Mouse (Mus musculus) thymus, postnatal 14 days (tissue): Measurements from ENCODE around the gene Ninl.
"Not testable (repeated sequence)": the region's sequence is repeated elsewhere in the genome, so short reads cannot be mapped to it uniquely, and the experiment has no call there.

Experiments
- DNase-seq: peaks from one replicate; pipeline ENCODE4 v3.0.0; 2021

Gene Ninl

DNA sequence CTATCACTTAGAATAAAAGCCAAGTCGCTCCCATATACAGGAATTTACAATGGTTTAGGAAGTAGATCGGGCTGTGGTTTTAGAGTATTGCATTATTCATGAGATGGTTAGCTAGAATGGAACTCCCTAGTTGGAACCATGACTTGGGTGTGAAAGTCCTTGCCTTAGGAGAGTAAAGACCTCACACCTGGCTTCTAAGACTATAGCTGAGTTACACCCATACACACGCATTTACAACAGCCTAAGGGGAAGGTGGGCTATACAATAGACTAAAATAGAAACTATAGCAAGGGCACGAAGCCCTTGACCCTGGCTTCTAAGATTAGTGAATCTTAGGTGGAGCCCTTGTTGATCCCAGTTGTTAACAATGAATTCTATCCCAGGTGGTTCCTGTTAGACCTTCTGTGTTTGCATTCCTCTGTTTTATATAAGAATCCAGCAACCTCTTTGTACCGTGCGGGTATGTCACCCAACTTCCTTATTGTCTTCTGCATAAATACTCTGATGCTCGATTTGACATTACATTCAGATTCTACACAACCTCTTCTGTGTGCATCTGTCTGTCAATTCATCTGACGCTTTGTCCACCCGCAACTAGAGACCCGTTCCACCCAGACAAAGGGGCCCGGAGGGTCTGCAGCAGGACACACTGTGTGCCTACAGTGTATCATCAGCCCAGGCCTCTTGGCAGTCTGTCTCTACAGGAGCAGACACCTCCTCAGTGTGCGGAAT lies 91.1 kb downstream of the Ninl start:
- DNase-seq, result not testable (repeated sequence)

DNA sequence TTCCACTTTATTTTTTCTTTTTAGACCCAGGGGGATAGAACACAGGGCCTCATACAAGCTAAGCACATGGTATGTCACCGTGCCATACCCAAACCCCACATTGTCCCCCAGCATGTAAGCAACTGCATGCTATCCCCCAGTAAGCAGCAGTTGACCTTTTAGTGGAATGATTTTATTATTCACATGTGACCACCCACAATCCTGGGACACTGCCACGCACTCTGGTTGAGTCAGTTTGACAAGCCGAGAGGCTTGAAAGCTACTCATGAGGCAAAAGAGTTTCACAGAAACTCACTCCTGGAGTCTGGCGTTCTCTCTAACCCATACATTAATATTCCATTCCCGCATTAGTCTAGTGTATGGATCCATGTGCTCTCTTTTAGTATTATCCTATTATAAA lies 91.8 kb downstream of the Ninl start:
- DNase-seq, result not testable (repeated sequence)

DNA sequence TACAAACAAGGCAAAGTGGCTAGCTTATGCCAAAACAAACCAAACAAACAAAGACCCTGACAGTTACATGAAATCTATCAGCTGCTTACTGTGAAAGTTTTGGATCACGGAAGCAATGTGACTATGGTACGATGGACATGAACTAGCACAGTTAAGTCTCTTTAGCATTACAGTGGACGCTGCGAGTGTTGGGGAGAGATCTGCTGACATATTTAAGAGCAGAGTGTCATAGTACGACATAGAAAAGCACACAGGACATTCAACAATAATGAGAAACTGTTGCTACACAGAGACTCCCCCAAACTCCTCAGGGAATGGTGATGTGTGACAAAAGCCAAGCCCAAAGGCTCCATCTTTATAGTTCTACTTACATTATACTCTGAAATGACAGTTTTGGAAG lies 95.2 kb downstream of the Ninl start:
- no peak for DNase-seq

DNA sequence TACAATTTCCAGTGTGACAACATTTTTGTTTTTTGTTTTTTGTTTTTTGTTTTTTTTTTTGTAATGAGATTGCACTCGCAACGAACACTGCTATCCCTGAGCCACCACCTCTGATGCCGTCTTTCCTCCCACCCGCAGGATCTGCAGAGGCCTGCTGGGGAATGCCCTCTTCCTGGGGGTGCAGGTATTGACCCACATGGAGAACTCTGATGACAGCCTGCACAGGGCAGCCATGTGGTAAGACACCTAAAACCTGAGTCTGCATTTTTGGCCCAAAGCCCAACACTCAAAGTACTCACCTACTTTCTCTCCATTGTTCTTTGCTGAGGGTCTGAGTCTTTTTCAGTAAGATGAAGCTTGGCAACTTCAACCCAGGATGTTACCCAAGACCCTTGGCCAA lies 104.5 kb downstream of the Ninl start:
- no peak for DNase-seq

DNA sequence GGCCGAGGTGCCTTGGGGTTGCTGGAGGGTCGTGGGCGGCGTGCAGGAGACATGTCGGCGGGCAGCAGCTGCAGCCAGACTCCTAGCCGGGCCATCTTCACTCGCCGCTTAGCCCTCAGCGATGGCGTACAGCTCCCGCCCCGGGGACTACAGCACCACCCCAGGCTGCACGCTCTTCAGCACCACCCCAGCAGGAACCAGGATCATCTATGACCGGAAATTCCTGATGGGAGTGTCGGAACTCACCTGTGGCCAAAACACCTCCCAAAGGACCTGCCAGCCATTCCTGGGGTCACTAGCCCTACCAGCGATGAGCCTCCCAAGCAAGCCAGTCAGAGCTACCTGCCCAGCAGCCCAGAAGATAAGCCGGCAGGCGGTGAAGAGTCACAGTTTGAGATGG lies 105.7 kb downstream of the Ninl start:
- DNase-seq, result no peak

DNA sequence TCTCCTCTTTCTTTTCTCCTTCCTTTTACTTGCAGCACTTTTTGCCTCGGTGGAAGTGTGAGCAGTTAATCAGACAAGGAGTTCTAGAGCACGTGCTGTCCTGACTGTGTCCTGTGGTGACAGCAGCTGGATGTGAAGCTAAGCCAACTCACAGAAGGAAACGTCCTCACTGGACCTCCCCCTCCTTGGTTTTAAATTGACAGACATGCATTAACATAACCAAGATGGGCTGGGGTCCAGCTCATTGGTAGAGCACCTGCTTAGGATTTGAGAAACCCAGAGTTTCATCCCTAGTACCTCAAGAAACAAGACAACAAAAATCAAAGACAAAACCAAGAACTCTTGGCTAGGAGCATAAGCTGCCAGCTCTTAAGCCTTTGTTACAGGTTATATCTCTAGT lies 108.4 kb downstream of the Ninl start:
- DNase-seq, result no peak

DNA sequence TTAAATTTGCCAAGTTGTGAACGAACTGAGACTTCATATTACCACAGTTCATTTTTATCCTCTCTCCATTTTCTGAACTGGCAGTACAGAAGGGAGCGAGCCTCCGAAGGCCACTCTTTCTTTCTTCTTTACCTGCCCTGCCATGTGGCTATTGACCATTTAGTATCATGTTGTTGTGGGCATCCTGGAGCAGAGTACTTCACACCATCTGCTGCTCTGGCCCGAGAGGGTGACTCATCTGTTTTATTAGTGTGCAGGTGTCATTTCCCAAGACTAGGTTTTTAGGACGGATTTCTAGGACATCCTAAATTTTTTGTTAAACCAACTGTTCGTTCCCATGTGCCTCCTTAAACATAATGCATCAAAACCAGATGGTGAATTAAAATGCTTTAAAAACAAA lies 110.0 kb downstream of the Ninl start:
- no peak for DNase-seq

DNA sequence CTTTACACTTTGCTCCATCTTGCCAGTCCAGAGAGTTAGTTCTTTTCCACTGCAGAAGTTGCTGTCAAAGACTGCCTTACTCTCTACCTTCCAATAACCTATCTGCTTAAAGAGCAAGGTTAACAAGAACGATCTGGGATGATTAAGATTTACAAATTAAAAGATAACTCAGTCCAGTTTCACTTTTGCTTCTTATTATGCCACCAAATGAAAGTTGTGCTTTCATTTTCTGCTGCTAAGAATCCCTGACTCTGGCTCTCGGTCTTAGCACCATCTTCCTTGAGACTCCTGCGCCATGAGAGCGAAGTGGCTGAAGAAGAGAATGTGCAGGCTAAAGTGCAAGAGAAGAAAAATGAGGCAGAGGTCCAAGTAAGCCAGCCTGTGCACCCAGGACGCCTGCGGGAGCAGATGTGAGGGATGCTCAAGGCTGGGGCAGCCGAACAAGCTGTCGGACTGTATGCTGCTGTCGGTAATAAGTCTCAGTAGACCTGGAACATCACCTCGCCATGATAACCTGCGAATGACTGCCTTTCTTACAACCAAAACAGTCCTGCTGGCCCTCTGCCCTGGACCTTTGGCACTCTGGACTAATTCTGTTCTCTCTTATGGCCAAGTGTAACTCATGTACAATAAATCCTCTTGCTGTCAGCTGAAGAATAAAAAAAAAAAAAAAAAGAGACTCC lies 112.0 kb downstream of the Ninl start:
- no peak for DNase-seq

DNA sequence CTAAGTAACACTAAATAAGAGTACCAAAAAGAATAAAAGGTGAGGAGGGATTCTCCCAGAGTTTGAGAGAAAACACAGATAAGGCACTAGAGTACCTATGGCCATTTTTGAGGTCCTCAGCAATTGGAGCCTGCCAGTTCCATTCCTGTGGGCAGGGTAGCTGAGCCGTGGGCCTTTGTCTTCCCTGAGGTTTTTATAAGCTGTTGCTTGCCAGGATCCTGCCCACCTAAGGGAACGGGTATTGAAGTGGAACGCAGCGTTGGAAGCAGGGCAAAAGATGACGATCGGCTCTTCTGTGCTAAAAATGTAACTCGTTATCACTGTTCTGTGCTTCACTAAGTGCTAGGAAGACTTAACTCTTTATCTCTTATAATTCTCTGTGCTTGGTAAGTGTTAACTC lies 115.7 kb downstream of the Ninl start:
- DNase-seq, result no peak

DNA sequence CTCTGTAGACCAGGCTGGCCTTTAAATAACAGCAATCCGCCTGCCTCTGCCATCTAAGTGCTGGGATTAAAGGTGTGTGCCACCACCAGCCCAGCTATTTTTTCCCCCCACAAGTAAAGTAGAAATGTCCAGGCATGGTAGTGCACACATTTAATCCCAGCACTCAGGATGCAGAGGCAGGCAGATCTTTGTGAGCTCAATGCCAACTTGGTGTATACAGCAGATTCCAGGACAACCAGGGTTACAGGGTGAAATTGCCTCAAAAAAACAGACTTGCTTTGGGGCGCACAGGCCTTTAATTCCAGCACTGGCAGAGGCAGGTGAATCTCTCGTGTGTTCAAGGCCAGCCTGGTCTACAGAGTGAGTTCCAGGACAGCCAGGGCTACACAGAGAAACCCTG lies 116.2 kb downstream of the Ninl start:
- no peak for DNase-seq

DNA sequence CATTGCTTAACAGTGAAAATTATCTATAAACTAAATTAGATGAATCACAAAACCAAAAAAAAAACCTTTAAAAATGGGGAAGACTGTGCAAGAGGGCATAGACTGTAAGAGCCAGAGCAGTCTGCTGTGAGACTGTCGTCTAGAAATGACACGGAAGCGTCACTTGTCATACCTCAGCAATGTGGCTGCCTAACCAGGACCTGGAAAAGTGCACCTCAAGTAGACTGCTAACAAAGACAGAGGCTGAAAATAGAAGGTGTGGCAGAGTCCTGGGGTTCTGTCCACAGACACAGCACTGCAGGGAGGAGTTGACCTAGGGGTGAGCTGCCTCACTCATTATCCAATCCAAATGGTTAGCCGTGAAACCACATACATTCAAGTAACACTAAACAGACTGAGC lies 117.0 kb downstream of the Ninl start:
- DNase-seq, result no peak

DNA sequence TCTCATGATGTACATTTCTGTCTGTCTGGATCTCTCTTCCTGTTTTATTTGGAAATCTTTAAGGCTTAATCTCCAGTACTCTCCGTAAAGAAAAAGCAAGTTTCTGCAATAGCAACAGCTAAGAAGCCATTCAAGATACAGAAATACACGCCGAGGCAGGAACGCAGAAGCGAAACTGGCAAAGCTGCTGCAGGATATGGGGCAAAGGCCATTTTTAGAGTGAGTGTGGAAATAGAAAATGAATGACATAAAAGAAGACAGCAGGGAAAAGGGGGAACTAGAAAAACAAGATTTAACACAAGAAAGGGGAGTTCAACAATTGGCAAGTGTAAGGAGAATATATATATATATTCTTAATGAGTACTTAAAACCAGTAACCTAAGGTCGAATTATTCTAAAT lies 117.5 kb downstream of the Ninl start:
- no peak for DNase-seq

DNA sequence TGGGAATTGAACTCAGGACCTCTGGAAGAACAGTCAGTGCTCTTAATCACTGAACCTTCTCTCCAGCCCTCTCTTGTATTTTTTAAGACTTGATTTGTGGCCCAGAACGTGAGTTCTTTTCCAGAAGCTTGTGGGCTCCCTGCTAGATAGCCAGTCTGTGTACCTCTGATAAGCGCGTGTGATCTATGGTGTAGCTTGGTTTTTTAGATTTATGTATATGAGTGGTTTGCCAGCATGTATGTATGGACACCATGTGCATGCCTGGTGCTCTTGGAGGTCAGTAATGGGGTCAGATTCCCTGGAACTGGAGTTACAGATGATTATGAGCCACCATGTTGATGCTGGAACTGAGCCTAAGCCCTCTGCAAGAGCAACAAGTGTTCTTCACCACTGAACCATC lies 118.6 kb downstream of the Ninl start:
- no peak for DNase-seq

DNA sequence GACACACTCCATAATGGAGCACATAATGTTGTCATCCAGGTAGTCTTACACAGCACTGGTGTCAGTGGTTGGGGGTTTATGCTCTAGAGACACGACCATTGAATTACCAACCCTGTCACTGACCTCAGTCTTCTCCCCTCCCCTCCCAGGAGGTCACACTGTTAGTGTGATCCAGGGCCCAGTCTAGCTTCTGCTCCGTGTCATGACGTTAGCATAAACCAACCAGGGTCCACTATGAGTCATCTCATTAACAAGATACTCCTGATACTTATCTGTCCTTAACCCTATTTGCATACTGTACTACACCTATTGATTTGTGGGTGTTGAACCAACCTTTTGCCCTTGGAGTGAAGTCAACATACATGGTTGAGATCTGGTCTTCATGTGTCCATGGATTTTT lies 120.5 kb downstream of the Ninl start:
- DNase-seq, result no peak

DNA sequence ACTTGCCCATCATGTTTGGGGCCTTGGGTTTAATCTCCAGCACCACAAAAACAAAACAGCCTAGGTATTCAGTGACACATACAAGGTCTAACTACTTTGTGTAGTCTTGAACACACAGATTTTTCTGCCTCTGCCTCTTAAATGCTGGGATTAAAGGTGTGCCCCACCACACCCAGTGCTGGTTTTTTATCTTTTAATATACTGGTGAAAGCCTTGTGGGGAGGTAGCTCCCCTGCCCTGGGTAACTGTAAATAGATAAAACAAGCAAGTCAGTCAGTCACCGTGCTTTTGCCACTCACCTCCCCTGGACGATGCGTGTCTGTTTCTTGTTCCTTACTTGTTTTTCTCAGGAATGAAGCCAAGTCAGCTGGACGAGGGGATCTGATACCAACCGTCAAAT lies 123.4 kb downstream of the Ninl start:
- no peak for DNase-seq

DNA sequence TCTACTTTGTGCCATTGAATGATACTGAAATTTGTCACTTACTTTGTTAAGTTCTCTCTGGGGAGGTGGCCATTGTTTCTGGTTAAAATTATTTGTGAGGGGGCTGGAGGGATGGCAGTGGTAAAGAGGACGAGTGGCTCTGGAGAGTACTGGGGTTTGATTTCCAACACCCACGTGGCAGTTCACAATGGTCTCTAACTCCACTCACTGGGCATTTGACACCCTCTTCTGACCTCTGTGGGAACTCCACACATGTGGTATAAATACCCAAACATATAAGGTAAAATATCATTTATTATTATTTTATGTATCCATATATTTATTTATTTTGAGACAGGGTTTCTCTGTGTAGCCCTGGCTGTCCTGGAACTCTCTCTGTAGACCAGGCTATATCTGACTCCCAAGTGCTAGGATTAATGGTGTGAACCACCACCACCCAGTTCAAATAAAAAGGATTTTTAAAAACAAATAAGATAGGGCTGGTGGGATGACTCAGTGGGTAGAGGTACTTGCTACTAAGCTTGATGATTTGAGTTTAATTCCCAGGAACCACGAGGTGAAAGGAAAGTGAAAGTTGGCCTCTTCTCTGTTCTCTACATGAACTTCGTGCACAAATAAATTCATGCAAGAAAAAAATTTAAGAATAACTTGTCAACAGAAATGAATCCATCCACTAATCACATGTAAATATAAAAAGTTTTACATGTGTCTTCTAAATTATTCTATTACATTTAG lies 124.2 kb downstream of the Ninl start:
- DNase-seq, result no peak

DNA sequence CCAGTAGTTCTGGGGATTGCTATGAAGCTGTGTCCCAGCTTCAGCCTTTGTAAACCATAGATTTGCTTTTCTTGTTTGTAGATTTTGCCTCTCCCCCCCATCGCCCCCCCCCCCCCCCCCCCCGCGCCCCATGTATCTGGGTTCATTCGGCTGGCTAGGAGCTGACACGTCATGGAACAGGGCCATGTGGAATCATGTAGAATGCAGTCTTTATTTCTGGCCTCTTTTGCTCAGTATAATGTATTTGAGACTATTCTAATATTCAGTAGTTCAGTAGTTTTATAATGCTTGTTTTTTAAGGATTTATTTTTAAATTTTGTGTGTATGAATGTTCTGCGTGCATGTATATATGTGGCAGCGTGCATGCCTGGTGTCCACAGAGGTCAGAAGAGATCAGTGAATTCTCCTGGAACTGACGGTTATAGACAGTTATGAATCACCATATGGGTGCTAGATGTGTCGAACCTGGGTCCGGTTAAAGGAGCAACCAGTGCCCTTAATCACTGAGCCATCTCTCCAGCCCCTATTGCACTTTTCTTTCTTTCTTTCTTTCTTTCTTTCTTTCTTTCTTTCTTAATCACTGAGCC lies 128.8 kb downstream of the Ninl start:
- peak; percentile 10 for DNase-seq

DNA sequence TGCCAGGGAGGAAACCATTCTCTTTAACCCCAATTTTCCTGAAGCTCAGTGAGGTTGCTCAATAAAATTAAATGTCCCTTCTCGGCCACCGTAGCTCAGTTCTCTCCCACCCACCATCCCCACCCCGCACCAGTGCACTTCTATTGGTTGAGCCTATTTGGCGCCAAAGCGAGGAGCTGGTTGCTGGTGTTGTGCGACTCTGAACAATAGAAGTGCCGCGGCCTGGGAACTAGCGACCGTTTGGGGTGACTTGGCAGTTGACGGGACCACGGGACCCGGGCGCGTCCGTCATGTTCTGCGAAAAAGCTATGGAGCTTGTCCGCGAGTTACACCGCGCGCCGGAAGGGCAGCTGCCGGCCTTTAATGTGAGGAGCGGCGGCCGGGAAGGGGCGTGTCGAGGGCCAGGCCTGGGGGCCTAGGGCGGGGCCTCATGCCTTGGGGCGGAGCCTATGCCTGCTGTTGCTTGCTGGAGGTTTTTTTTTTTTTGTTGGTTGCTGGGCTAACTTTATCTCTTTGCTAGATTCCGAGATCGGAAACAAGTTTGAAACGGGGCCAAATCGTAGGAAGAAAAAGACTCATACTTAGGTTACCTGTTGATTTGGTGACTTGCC lies 129.6 kb downstream of the Ninl start:
- peak; percentile 97 for DNase-seq

DNA sequence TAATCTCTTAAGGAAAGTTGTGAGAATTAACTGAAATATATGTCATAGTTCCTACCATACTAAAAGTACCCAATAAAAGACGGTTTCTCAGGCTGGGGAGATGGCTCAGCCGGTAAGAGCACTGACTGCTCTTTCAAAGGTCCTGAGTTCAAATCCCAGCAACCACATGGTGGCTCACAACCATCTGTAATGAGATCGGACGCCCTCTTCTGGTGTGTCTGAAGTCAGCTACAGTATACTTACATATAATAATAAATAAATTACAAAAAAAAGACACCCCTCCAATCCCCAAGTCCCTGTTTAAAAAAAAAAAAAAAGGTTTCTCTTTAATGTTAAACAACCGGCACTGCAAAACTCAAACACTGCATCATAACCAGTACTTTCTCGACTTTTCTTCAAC lies 130.3 kb downstream of the Ninl start:
- peak; percentile 4 for DNase-seq

DNA sequence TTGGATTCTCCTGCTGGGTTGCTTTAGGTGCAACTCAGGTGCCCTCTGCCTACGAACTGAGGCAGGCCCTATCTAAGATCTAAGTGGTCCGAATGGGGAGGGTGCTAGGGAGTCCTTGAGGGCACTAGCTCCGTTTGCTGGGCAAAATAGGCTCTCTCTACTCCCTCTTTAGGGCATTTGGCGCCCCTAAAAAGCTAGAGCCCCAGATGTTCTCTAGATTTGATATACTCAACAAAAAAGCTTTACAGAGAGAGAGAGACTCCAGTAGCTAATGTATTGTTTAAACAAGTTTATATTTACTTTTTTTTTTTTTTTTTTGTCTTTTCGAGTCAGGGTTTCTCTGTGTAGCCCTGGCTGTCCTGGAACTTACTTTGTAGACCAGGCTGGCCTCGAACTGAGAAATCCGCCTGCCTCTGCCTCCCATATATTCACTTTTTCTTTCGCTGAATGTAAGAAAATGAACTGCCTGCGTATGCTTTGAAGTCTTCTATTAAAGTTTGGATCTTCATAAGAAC lies 134.2 kb downstream of the Ninl start, which contains the start of gene Gins1:
Gins1 (plus strand) TSS at position 465 of the 515 bp plus-strand sequence.
- no peak for DNase-seq

DNA sequence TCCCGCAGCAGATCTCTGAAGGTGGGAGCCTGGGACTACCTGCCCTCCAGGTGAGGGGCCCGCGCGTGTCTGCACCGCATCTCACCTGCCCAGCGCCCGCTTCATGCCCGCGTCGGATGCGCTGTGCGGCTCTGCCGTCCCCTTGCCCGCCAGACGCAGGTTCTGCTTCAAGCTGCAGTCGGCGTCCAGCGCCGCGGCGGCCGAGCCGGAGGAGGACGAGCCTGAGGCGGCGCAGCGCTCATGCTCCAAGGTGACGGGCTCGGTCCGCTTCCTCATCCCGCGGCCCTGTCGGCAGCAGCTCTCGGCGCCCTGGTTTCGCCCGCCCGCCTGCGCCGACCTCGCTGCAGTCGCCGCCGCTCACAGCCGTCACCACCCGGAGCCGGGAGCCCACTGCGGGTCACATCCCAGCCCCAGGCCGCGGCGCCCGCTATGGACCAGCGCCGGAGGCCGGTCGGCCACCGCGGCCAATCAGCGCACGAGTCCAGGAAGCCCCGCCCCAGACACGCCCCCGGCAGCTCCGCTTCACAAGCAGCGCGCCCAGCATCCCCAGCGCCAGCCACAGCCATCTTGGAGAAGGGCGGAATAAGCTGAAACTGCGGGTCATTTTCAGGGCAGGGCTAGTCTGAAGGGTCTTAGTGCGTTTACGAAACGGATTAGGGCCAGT lies 134.8 kb downstream of the Ninl start, which contains the start of gene Abhd12:
Abhd12 (minus strand) TSS at position 470 of the 664 bp plus-strand sequence.
- DNase-seq, result peak; percentile 98

DNA sequence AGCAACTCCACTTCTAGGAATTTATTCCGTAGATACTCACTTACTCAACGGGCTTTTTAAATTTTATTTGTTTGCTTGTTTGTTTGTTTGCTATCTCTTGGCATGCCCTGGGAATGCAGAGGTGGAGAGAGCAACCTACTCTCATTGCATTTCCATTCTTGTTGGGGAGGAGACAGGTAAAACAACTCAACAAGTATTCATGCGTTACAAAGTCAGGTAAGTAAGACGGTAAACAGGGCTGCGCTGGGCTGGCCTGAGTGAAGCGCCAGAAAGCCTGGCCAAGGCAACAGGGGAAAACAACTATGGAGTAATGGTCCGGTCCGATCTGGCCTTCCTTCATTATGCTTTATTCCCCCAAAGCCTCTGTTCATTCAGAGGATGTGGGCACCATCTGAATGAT lies 136.8 kb downstream of the Ninl start:
- DNase-seq, result no peak
